Mouse (Mus musculus) kidney, adult 10 weeks (tissue): Measurements from ENCODE around the gene Vmn1r181. TPM values are rescaled to one million over a fixed set of nuclear protein-coding genes. Genes with fewer than 3 reads are reported as not detected.

Source experiments
- polyA plus RNA-seq: library from polyadenylated mRNA; stranded (reverse); fragments of 350-450 nt; fragmentation: Illumina TruSeq; extraction: RNeasy Lipid Tissue Mini Kit (QIAGEN cat#74804); gene quantifications from one replicate; pipeline ENCODE4 v1.2.3, GENCODE M21; 2014; ENCODE audit warnings: low read depth, low replicate concordance

Gene Vmn1r181
- polyA plus RNA-seq: not detected

GRCm38 (mm10) chr7:23974315-23974714 lies at the start of gene Vmn1r181:
Gene Vmn1r181 (plus strand): TSS chr7:23974615.

GRCm38 (mm10) chr7:23926678-23927077 lies 47.7 kb upstream of the Vmn1r181 start, which contains the start of gene Vmn1r179:
Gene Vmn1r179 (plus strand): TSS chr7:23926978.

GRCm38 (mm10) chr7:23950332-23950731 lies 24.1 kb upstream of the Vmn1r181 start, which contains the start of gene Vmn1r180:
Gene Vmn1r180 (plus strand): TSS chr7:23950632.

GRCm38 (mm10) chr7:24001391-24001790 lies 27.0 kb downstream of the Vmn1r181 start, which contains the start of gene V1rd19:
Gene V1rd19 (plus strand): TSS chr7:24001691.

Other genes starting within 250 kb of the Vmn1r181 start
- not detected for gene Vmn1r174, start 222.3 kb upstream of the Vmn1r181 start, polyA plus RNA-seq
- not detected for gene Vmn1r175, start 164.0 kb upstream of the Vmn1r181 start, polyA plus RNA-seq
- not detected for gene Vmn1r176, start 137.2 kb upstream of the Vmn1r181 start, polyA plus RNA-seq
- not detected for gene Vmn1r177, start 108.2 kb upstream of the Vmn1r181 start, polyA plus RNA-seq
- gene Vmn1r178, start 82.6 kb upstream of the Vmn1r181 start, polyA plus RNA-seq: not detected
- gene Vmn1r179, start 47.6 kb upstream of the Vmn1r181 start, polyA plus RNA-seq: not detected
- not detected for gene Vmn1r180, start 24.0 kb upstream of the Vmn1r181 start, polyA plus RNA-seq
- not detected for gene V1rd19, start 27.1 kb downstream of the Vmn1r181 start, polyA plus RNA-seq
- gene Vmn1r183, start 78.6 kb downstream of the Vmn1r181 start, polyA plus RNA-seq: not detected
- 10.3 TPM for gene Zfp180, start 107.3 kb downstream of the Vmn1r181 start, polyA plus RNA-seq
- 0.89 TPM for gene Zfp112, start 137.7 kb downstream of the Vmn1r181 start, polyA plus RNA-seq
- 4.6 TPM for gene Zfp235, start 159.6 kb downstream of the Vmn1r181 start, polyA plus RNA-seq
- gene Zfp114, start 200.4 kb downstream of the Vmn1r181 start, polyA plus RNA-seq: 0.93 TPM
- gene Zfp111, start 236.8 kb downstream of the Vmn1r181 start, polyA plus RNA-seq: 6.2 TPM